Mouse (Mus musculus): ENCODE measurements around the gene Plscr3.

Plscr3 gene

DNA sequence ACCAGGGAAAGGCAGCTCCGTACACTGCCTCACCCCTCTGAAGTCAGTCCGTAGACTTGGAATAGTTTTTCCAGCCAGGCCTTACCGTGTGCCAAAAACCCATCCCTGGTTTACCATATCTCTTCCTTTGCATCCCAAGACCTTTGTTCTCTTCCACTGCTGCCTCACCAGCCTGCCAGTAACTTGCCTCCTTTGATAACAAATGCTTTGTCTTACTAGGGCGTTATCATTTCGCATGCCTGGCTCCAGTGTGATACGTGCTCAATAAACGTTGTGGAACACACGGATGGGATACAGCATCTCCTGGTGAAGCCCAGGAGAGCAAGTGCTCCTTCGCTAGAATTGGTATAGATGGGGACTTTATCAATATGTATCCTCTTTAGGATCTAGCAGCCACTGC is 21.2 kb downstream of the Plscr3 start:
- DNase-seq = no peak

DNA sequence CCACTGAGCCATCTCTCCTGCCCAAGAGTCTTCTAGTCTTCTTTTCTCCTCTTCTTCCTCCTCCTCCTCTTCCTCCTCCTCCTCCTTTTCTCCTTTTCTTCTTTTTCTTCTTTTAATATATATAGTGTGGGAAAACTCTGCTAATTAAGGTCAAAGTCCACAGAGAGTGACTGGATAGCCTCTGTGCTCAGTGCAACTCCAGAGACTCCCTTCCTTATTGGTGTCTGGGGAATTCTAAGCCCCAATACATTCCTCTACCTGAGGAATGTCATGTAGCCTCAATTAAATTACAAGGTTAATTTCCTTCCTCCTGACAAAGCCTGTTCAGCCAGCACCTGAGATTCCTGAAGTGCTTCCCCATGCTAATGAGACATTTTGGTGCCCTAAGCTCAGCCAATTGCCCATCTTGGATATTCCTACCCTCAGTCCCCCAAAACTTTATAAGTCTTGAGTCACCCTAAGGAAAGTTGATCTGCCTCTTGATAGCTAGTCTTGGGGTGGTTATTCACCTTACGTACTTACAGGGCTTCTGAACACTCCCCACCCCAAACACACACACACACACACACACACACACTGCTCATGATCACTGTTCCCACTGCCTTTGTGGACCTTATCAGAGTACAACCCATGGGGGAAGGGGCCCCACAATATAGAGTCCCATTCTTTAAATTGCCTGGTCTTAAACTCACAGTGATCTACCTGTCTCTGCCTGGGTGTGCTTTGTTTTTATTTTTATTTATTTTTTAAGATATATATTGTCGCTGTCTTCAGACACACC is 24.3 kb downstream of the Plscr3 start:
- DNase-seq = no peak

- no peak for DNase-seq
These were observed 25.6 kb downstream of the Plscr3 start for GRCm38 (mm10) chr11:69871822-69872221.

- DNase-seq = no peak
These were observed 26.3 kb downstream of the Plscr3 start for GRCm38 (mm10) chr11:69872451-69872850.

- DNase-seq = no peak
These were observed 30.0 kb downstream of the Plscr3 start for GRCm38 (mm10) chr11:69876186-69876585.

- DNase-seq = peak; percentile 84
These were observed 30.7 kb downstream of the Plscr3 start for GRCm38 (mm10) chr11:69876867-69877266.

DNA sequence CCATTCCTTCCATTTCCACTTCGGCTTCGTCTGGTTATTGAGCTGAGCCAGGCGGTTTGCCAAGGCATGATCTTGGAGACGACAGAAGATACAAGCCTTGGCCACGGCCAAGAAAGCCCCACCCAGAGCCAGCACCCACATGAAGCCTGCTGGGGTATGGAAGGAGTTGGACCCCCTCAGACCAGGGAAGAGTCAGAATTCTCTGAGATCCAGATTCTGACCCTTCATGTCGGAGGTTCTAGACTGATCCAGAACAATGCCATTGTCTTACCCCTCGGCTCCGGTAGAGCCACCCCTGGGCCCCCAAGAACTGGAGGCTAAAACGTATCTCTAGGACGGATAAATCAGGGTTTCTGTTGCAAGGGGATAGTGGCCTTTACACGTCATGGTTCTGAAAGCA is 31.7 kb downstream of the Plscr3 start, which contains the start of gene Tmem95:
Tmem95 (minus strand) TSS at position 141 of the 400 bp plus-strand sequence.
- DNase-seq = no peak

- DNase-seq = no peak
These were observed 32.2 kb downstream of the Plscr3 start for GRCm38 (mm10) chr11:69878399-69878798.

DNA sequence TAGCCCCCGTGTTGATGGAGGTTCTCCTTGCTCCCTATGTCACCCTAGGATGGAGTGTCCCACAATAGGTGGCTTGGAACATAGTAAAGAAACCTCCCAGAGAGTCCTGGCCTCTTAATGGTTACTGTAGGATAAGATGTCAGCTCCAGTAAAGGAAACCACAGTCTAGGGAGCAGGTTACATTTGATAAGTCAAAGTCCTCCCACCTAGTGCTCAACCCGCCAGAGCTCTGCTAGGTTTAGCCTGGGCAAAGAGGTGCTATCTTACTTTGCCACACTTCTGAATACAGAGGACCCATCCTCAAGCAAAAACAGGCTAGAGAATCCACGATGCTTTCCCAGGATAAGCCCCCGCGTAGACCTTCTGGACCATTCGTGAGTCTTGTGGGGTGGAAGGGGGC is 32.8 kb downstream of the Plscr3 start:
- no peak for DNase-seq

DNA sequence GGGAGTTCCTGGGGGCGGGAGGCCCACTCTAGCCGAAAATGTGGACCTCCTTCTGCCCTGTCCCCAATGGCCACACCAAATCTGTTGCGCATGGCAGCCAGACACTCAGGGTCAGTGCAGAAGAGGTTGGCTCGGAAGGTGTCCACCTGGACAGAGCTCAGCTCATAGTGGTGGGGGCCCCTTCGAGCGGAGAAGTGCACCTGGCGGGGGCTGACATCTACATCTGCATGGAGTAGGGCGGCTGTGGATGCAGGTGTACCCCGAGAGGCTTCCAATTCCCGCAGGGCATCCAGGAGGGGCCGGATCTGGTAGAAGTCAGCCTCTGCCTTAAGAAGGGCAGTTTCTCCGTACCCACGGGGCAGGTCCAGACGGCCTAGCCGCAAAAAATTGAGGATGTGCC is 33.5 kb downstream of the Plscr3 start:
- DNase-seq = no peak

DNA sequence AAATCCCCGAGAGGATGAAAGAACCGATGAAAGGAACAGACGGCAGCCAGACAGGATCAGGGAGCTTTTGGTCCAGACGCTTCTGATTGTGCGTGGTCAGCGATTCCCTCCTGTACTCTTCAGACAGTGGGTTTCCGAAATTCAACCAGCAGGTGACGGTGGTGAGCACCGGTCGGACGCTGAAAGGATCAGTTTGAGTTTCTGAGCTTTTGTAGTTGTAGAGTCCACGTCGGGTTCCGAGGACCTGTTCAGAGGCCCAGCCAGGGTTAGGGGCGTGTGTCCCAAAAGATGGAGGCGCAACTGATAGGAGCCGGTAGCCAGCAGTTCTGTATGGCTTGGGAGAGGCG is 34.3 kb downstream of the Plscr3 start:
- peak; percentile 50 for DNase-seq

DNA sequence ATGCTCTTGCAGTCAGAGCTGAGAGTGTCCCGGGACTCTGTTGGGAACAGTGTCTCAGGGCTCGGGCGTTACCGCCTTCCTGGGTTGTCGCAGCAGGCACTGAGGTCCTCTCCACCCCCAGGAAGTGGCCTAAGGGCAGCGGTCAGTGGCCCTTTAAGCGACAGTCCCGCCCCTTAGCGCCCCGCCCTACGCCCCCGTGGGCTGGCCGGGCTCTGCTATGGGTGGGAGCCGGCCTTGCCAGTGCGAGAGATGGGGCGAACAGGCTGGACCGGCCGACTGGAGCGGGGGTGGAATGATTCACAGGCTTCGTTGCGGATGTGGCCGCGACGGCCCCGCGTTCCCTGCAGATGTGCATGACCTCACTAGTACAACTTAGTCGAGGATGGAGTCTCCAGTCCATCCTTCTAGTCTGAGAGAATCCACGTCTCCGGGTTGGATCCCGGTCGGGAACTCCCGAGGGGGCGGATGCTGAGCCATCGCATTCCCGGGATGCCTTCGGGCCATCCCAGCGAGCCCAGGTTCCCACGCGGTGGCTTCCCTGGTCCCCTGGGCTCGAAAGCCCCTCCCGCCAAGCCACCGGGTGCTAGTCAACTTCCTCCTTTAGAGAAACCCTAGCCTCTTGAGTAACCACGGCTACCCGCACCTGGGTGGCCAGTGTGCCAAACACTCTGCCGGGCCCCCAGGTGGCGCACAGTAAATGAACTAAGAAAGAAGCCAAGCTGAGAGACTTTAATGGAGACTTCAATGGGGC is 34.9 kb downstream of the Plscr3 start, which contains the start of gene Kctd11:
Kctd11 (minus strand) TSS at position 554 of the 751 bp plus-strand sequence.
- peak; percentile 64 for DNase-seq

- no peak for DNase-seq
These were observed 35.9 kb downstream of the Plscr3 start for GRCm38 (mm10) chr11:69881787-69882670.

DNA sequence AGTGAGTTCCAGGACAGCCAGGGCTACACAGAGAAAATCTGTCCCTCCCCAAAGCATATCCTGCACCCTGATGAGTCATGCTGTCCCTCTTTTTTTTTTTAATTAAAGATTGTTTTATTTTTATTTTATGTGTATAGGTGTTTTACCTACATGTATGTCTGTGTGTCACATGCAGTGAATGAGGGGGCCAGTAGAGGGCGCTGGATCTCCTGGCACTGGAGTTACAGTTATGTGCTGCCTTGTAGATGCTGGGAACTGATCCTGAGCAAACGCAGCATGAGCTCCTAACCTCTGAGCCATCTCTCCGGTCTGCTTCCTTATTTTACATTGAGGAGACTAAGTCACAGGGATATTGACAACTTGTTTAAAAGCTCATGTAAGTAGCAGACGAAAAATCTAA is 36.9 kb downstream of the Plscr3 start:
- no peak for DNase-seq

DNA sequence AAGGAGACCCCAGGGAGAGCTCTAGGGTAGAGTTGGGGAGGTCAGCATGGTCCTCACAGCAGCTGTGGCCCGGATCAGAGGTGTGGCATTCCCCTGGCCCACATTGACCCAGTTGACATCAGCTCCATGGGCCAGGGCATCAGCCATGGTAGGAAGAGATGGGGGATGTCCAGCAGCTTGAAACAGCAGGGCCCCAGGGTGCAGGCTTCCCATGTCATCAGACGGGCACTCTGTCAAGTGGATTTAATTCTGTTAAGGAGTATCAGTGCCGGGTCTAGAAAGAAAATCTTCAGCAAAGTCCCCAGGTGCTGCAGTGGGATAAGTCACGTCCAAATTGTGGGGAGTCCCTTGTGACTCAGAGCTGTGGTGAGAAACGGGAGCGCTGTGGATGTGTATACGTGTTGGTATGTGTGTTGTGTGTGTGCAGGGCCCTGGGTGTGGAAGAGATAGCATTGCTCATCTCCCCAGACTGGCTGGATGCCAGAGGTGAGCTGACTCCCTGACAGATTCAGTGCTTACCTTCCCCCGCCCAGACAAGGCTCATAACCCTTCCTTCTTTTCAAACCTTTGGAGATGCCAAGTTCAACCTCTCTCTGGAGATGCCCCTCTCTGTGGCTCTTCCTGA is 37.5 kb downstream of the Plscr3 start:
- no peak for DNase-seq

DNA sequence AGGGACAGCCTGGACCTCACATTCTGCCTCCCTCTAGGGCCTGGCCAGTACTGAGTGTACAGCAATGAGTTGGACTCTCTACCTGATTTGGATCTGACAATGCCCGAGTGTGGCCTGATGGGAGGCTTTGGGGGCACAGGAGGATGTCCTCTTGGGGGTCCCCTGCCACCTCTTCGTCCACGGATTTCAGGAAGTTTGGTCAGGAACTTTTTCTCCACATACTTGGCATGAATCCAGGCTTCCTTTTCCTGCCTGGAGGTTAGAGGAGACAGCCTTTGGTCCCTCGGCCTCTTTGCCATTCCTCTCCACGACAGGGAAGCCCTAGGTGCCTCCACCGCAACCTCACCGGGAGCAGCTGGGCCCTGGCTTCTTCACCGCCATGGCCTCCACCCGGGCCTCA is 38.1 kb downstream of the Plscr3 start:
- no peak for DNase-seq

GRCm38 (mm10) chr11:69884663-69885062 is 38.5 kb downstream of the Plscr3 start:
- no peak for DNase-seq

GRCm38 (mm10) chr11:69886907-69887635 is 40.9 kb downstream of the Plscr3 start:
- DNase-seq = no peak

DNA sequence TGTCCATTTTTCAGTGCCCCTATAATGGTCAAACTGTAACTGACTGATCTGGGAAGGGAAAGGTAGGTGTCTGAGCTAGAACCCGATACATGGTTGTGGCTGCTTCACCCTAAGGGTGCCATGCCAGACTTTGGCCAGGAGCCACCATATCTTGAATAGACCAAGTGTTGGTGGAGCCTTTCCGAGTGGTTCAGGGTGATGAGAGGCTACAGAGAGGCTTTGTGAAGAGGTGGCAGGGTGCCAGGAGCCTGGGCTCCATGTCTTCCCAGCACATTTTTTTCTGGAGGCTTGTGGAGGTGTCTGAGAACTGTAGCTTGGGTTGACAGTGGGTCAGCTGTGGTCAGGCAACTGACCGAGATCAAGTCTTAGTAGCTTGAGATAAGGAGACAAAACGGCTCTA is 45.3 kb downstream of the Plscr3 start:
- DNase-seq = peak; percentile 56

DNA sequence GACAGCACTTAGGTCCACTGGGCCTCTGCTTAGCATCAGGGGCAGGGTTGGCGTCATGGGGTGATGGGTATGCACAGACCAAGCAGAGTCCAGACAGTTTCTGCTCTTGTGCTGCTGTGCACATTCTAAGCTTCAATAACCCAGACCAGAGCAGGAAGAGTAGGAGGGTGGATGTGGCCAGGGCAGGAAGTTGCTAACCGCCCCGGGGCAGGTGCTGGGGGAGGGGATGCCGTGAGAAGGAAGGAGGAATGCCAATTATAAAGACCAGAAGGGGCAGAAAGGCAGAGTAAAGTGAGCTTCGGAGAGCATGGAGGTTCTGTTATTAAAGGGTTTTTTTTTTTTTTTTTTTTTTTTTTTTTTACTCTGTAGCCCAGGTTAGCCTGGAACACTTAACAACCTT is 48.5 kb downstream of the Plscr3 start:
- no peak for DNase-seq

DNA sequence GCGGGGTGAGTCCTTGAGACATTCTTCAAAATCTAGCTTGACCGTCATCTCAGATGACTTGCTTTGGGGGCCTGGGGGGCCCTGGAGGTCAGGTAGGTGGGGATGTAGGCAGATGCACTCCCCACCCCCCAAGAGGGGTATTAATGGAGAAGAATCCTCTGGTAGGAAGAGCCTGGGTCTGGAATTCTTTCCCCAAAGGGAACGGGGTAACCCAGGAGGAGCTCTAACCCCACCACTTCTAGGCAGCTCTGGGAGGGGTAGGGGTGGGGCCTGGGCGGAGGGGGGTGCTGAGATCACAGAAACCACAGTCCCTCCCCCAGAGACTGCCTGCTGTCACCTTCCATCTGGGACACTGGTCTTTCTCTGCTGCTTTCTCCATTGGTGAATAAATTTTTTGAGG is 49.1 kb downstream of the Plscr3 start, which contains the start of gene Acap1:
Acap1 (minus strand) TSS at position 249 of the 400 bp plus-strand sequence.
- DNase-seq = no peak

- DNase-seq = no peak
These were observed 53.7 kb downstream of the Plscr3 start for GRCm38 (mm10) chr11:69899870-69900269.

All from right cerebral cortex, postnatal 14 days (tissue).